Mouse (Mus musculus) hindbrain, embryonic 11.5 days (tissue): ENCODE measurements at regions not wholly inside any gene's neighbourhood (a gene's known extent, or its start where the extent isn't known, plus 50 kb on each side); places are given as distances from the start of the nearest gene placed in this dataset.

Source experiments
- ATAC-seq: fragments of 200-750 bp; cut with Nextera tagmentation; 2 replicates; pipeline ENCODE4 v1.8.0; 2017; ENCODE audit warnings: mild to moderate bottlenecking, moderate TSS enrichment, moderate library complexity; ENCODE audit not compliant: low FRiP score
- DNase-seq: peaks from one replicate; pipeline ENCODE4 v3.0.0-alpha.2; 2015; ENCODE audit warnings: low spot score
- H3K27ac ChIP-seq: fragments of 300-500 bp; sonication (generic); 2 replicates; pipeline ENCODE4 v1.5.1; 2014; ENCODE audit warnings: mild to moderate bottlenecking, low read depth, low read length
- H3K27me3 ChIP-seq: fragments of 300-500 bp; sonication (generic); 2 replicates; pipeline ENCODE4 v1.6.1; 2014; ENCODE audit warnings: mild to moderate bottlenecking, low read length, moderate library complexity, mixed read lengths; ENCODE audit not compliant: control insufficient read depth, insufficient read depth
- H3K36me3 ChIP-seq: fragments of 300-500 bp; sonication (generic); 2 replicates; pipeline ENCODE4 v1.6.1; 2014; ENCODE audit warnings: mild to moderate bottlenecking, low read length, moderate library complexity, mixed read lengths; ENCODE audit not compliant: control insufficient read depth, insufficient read depth
- H3K4me1 ChIP-seq: fragments of 300-500 bp; sonication (generic); replicated peaks from 2 replicates; pipeline ENCODE4 v1.6.1; 2014; ENCODE audit warnings: low read length, mixed read lengths; ENCODE audit not compliant: control insufficient read depth, insufficient read depth
- H3K4me2 ChIP-seq: fragments of 300-500 bp; sonication (generic); replicated peaks from 2 replicates; pipeline ENCODE4 v1.6.1; 2014; ENCODE audit warnings: mild to moderate bottlenecking, low read depth, low read length
- H3K4me3 ChIP-seq: fragments of 300-500 bp; sonication (generic); 2 replicates; pipeline ENCODE4 v1.5.1; 2014; ENCODE audit warnings: low read depth, low read length
- H3K9ac ChIP-seq: fragments of 300-500 bp; sonication (generic); 2 replicates; pipeline ENCODE4 v1.6.1; 2014; ENCODE audit warnings: low read depth, low read length
- H3K9me3 ChIP-seq: fragments of 300-500 bp; sonication (generic); 2 replicates; pipeline ENCODE4 v1.6.1; 2016; ENCODE audit warnings: low read length; ENCODE audit not compliant: control insufficient read depth
- WGBS: fragments of 180-500 bp; shearing (Covaris S2); extraction: QIAGEN DNeasy Blood & Tissue Kit; methylation state at CpG from one replicate; pipeline ENCODE4 v1.1.7; 2014; 5-methylcytosine and 5-hydroxymethylcytosine counted together

- Histone ChIP-seq H3K9me3 (no peaks in the 10 kb centered on the region), H3K27me3 (no peaks in the 10 kb centered on the region), H3K9ac (no peak overlapping the region), H3K36me3 (no peaks in the 10 kb centered on the region), H3K4me2 (no peak overlapping the region), H3K4me1 (no peaks in the 10 kb centered on the region), H3K4me3 (no peak overlapping the region), H3K27ac (no peak overlapping the region)
- 80% methylated on average over 12 of the region's 12 CpGs for WGBS
- DNase-seq = no peak
- ATAC-seq = no peak
Measured at GRCm38 (mm10) chr3:34550189-34550588, 100.0 kb upstream of the Sox2 start.

GRCm38 (mm10) chr3:34532451-34532850, 117.8 kb upstream of the Sox2 start:
- peak overlapping the region; percentile 9; the same call in 1 of the 2 replicates for H3K27ac ChIP-seq

GRCm38 (mm10) chr3:34531836-34532235, 118.4 kb upstream of the Sox2 start:
- Histone ChIP-seq H3K9ac (no peak overlapping the region), H3K4me3 (no peak overlapping the region), H3K27me3 (no peaks in the 10 kb centered on the region), H3K9me3 (no peaks in the 10 kb centered on the region), H3K36me3 (no peaks in the 10 kb centered on the region), H3K4me2 (no peak overlapping the region), H3K27ac (no peak overlapping the region; the same call in 1 of the 2 replicates), H3K4me1 (no peaks in the 10 kb centered on the region; the same call in 1 of the 2 replicates)
- WGBS = 49% methylated on average over 7 of the region's 7 CpGs
- peak; percentile 11 for DNase-seq
- ATAC-seq = no peak

More at GRCm38 (mm10) chr3:34532451-34532850, 117.8 kb upstream of the Sox2 start:
- H3K4me3 ChIP-seq = no peak overlapping the region
- no peaks in the 10 kb centered on the region for H3K36me3 ChIP-seq
- DNase-seq (peak; percentile 16), ATAC-seq (0 out of 2 replicates have a peak, but pooled peaks have one; percentile 47)
- 61% methylated on average over 3 of the region's 3 CpGs for WGBS
- H3K27me3 ChIP-seq = no peaks in the 10 kb centered on the region
- H3K9ac ChIP-seq = no peak overlapping the region
- no peak overlapping the region for H3K4me2 ChIP-seq
- no peaks in the 10 kb centered on the region for H3K9me3 ChIP-seq
- no peaks in the 10 kb centered on the region; the same call in 1 of the 2 replicates for H3K4me1 ChIP-seq

- no peak for ATAC-seq
- DNase-seq = no peak
- Histone ChIP-seq H3K36me3 (0 out of 2 replicates have a peak, but pooled peaks cover 2% of the 10 kb centered on the region), H3K27ac (no peak overlapping the region), H3K9ac (no peak overlapping the region), H3K27me3 (no peaks in the 10 kb centered on the region), H3K4me2 (no peak overlapping the region), H3K4me3 (no peak overlapping the region), H3K9me3 (no peaks in the 10 kb centered on the region), H3K4me1 (no peaks in the 10 kb centered on the region; the same call in 1 of the 2 replicates)
Measured at GRCm38 (mm10) chr3:34527546-34527945, 122.7 kb upstream of the Sox2 start.

- Histone ChIP-seq H3K4me3 (no peak overlapping the region), H3K27ac (no peak overlapping the region), H3K9me3 (no peaks in the 10 kb centered on the region), H3K4me2 (no peak overlapping the region), H3K36me3 (0 out of 2 replicates have a peak, but pooled peaks cover 2% of the 10 kb centered on the region), H3K27me3 (no peaks in the 10 kb centered on the region), H3K4me1 (no peaks in the 10 kb centered on the region), H3K9ac (no peak overlapping the region)
- DNase-seq = no peak
- ATAC-seq = no peak
- WGBS = 90% methylated on average over 5 of the region's 5 CpGs
Measured at GRCm38 (mm10) chr3:34525730-34526129, 124.5 kb upstream of the Sox2 start.

- Histone ChIP-seq H3K27ac (no peak overlapping the region), H3K9me3 (no peaks in the 10 kb centered on the region), H3K36me3 (0 out of 2 replicates have a peak, but pooled peaks cover 2% of the 10 kb centered on the region), H3K4me1 (no peaks in the 10 kb centered on the region), H3K4me3 (no peak overlapping the region), H3K27me3 (no peaks in the 10 kb centered on the region), H3K4me2 (no peak overlapping the region), H3K9ac (no peak overlapping the region)
- WGBS = 51% methylated on average over 6 of the region's 6 CpGs
- ATAC-seq (no peak), DNase-seq (no peak)
Measured at GRCm38 (mm10) chr3:34522054-34522684, 128.0 kb upstream of the Sox2 start.

- H3K27ac ChIP-seq = no peak overlapping the region
- H3K9ac ChIP-seq = no peak overlapping the region
- no peak overlapping the region for H3K4me3 ChIP-seq
- no peaks in the 10 kb centered on the region for H3K9me3 ChIP-seq
- ATAC-seq = peak; percentile 25; the same call in 1 of the 2 replicates
- no peak overlapping the region for H3K4me2 ChIP-seq
- 82% methylated on average over 14 of the region's 14 CpGs for WGBS
- no peaks in the 10 kb centered on the region for H3K4me1 ChIP-seq
- peak; percentile 24 for DNase-seq
- H3K27me3 ChIP-seq = no peaks in the 10 kb centered on the region
- H3K36me3 ChIP-seq = 0 out of 2 replicates have a peak, but pooled peaks cover 2% of the 10 kb centered on the region
Measured at GRCm38 (mm10) chr3:34521357-34522053, 128.7 kb upstream of the Sox2 start.

GRCm38 (mm10) chr3:34512503-34513145, 137.6 kb upstream of the Sox2 start:
- DNase-seq (no peak), ATAC-seq (no peak)
- Histone ChIP-seq H3K4me1 (0 out of 2 replicates have a peak, but pooled peaks cover 2% of the 10 kb centered on the region), H3K36me3 (no peaks in the 10 kb centered on the region), H3K9ac (no peak overlapping the region), H3K27me3 (no peaks in the 10 kb centered on the region), H3K9me3 (no peaks in the 10 kb centered on the region), H3K27ac (no peak overlapping the region), H3K4me2 (no peak overlapping the region), H3K4me3 (no peak overlapping the region)
- 89% methylated on average over 13 of the region's 13 CpGs for WGBS
